ENCODE assay signal across 8 mouse cellular contexts in genomic region chr10:63023749-63024579, GRCm38 (mm10). TPM values are rescaled to one million over a fixed set of nuclear protein-coding genes. Genes with fewer than 3 reads are reported as not detected.
DNase-seq lines count a peak whose midpoint lies in the region; ATAC-seq and TF ChIP-seq lines count a peak whose summit lies in the region.

Gene Hnrnph3, minus strand, starts transcription at chr10:63024217.
Gene Pbld2, plus strand, starts transcription at chr10:63024315.

- H3K79me3 ChIP-seq in C2C12 (ENCODE audit: low read depth): peaks cover 39% of the 10 kb centered on the region

- H3K9me3 ChIP-seq in erythroblast, embryonic 14.5 days (ENCODE audit: control insufficient read depth, low read length): no peaks in the 10 kb centered on the region
- H3K9me3 ChIP-seq in heart, embryonic 11.5 days (replicated peaks; ENCODE audit: control insufficient read depth, low read length): no peaks in the 10 kb centered on the region
- H3K9me3 ChIP-seq in kidney, embryonic 16.5 days (ENCODE audit: low read length): no peaks in the 10 kb centered on the region

- H3K79me2 ChIP-seq in C2C12 (ENCODE audit: control insufficient read depth, insufficient read depth) (peaks cover 47% of the 10 kb centered on the region), myocyte (ENCODE audit: control insufficient read depth, insufficient read depth) (peaks cover 44% of the 10 kb centered on the region)
- H3K79me2 ChIP-seq in liver, adult 2 months (ENCODE audit: control insufficient read depth, insufficient read depth, low read length): peaks cover 12% of the 10 kb centered on the region; the same call in 1 of the 2 replicates

- ATAC-seq in heart, embryonic 11.5 days (replicated peaks; ENCODE audit: insufficient number of reproducible peaks, low FRiP score, low TSS enrichment): peak; percentile 96
- peak; percentile 96 for ATAC-seq in kidney, embryonic 16.5 days (ENCODE audit: low FRiP score, low TSS enrichment)

- H3ac ChIP-seq in C2C12 (ENCODE audit: control insufficient read depth, insufficient read length, low read depth) (peak within 1 kb of the TSS; percentile 98), myocyte (ENCODE audit: control insufficient read depth, insufficient read length) (peak within 1 kb of the TSS; percentile 75)

- H3K27me3 ChIP-seq in C2C12 (ENCODE audit: control insufficient read depth, insufficient read depth, insufficient read length): no peaks in the 10 kb centered on the region
- no peaks in the 10 kb centered on the region for H3K27me3 ChIP-seq in erythroblast, embryonic 14.5 days (ENCODE audit: control insufficient read depth)
- H3K27me3 ChIP-seq in heart, embryonic 11.5 days (ENCODE audit: control insufficient read depth, insufficient read depth, low read length): no peaks in the 10 kb centered on the region
- no peaks in the 10 kb centered on the region for H3K27me3 ChIP-seq in kidney, embryonic 16.5 days (ENCODE audit: insufficient read depth, low read length)
- H3K27me3 ChIP-seq in liver, adult 2 months (ENCODE audit: control insufficient read depth, insufficient read depth, low read length): no peaks in the 10 kb centered on the region
- H3K27me3 ChIP-seq in myocyte (ENCODE audit: control insufficient read depth, insufficient read depth, insufficient read length): no peaks in the 10 kb centered on the region
- no peaks in the 10 kb centered on the region for H3K27me3 ChIP-seq in splenic B cell, adult 2 months (ENCODE audit: control insufficient read depth, insufficient read depth, low read length, poor library complexity, severe bottlenecking)

- peak within 1 kb of the TSS; percentile 98 for H3K9ac ChIP-seq in heart, embryonic 11.5 days (ENCODE audit: low read depth, low read length)
- peak within 1 kb of the TSS; percentile 100 for H3K9ac ChIP-seq in kidney, embryonic 16.5 days (replicated peaks; ENCODE audit: low read length)
- peak within 1 kb of the TSS; percentile 97 for H3K9ac ChIP-seq in liver, adult 2 months (ENCODE audit: low read depth, low read length)

- peak within 1 kb of the TSS; percentile 70 for H3K4me2 ChIP-seq in heart, embryonic 11.5 days
- H3K4me2 ChIP-seq in kidney, embryonic 16.5 days (replicated peaks; ENCODE audit: low read depth, low read length): peak within 1 kb of the TSS; percentile 78
- H3K4me2 ChIP-seq in myocyte (ENCODE audit: low read depth): peak within 1 kb of the TSS; percentile 83

- H3K4me1 ChIP-seq in erythroblast, embryonic 14.5 days (ENCODE audit: control insufficient read depth): peaks cover 51% of the 10 kb centered on the region
- H3K4me1 ChIP-seq in heart, embryonic 11.5 days (ENCODE audit: control insufficient read depth, insufficient read depth, low read length): peaks cover 13% of the 10 kb centered on the region
- peaks cover 41% of the 10 kb centered on the region for H3K4me1 ChIP-seq in kidney, embryonic 16.5 days (ENCODE audit: insufficient read depth, low read length)
- H3K4me1 ChIP-seq in liver, adult 2 months (ENCODE audit: control insufficient read depth, insufficient read depth, low read length): peaks cover 7% of the 10 kb centered on the region

- DNase-seq in brain, embryonic 14.5 days (ENCODE audit: low read depth): peak; percentile 99
- peak; percentile 93 for DNase-seq in liver, adult 2 months (ENCODE audit: extremely low read depth, low read depth, low spot score)
- peak; percentile 99 for DNase-seq in splenic B cell, adult 2 months (ENCODE audit: low read depth, low spot score)

- H3K27ac ChIP-seq in heart, embryonic 11.5 days (ENCODE audit: low read depth, low read length): peak within 1 kb of the TSS; percentile 100
- H3K27ac ChIP-seq in kidney, embryonic 16.5 days (ENCODE audit: low read length): peak within 1 kb of the TSS; percentile 100
- peak within 1 kb of the TSS; percentile 96 for H3K27ac ChIP-seq in liver, adult 2 months (replicated peaks; ENCODE audit: insufficient read depth, low read depth, low read length)

- TF ChIP-seq CTCF in C2C12 (IDR thresholded peaks at IDR 0.05; ENCODE audit: control insufficient read depth, insufficient read depth, insufficient read length): no peak
- TF ChIP-seq CTCF in brain, embryonic 14.5 days (IDR thresholded peaks at IDR 0.05; ENCODE audit: borderline replicate concordance, extremely low read depth, insufficient read depth, insufficient read length): no peak
- TF ChIP-seq CTCF in liver, adult 2 months (IDR thresholded peaks at IDR 0.05; ENCODE audit: low read depth, low read length): no peak

- peak; percentile 85 for TF ChIP-seq POLR2A in brain, embryonic 14.5 days (IDR thresholded peaks at IDR 0.05; ENCODE audit: borderline replicate concordance, extremely low read depth, insufficient read depth, insufficient read length, poor library complexity, severe bottlenecking)
- TF ChIP-seq POLR2A in liver, adult 2 months (IDR thresholded peaks at IDR 0.05; ENCODE audit: extremely low read depth, insufficient read depth, low read length): peak; percentile 88
- TF ChIP-seq POLR2A in myocyte (IDR thresholded peaks at IDR 0.05; ENCODE audit: insufficient read length, low read depth): peak; percentile 86

- peak within 1 kb of the TSS; percentile 72 for H3K4me3 ChIP-seq in C2C12 (ENCODE audit: insufficient read depth, poor library complexity, severe bottlenecking)
- H3K4me3 ChIP-seq in erythroblast, embryonic 14.5 days (replicated peaks): peak within 1 kb of the TSS; percentile 73
- H3K4me3 ChIP-seq in heart, embryonic 11.5 days (ENCODE audit: low read depth, low read length): peak within 1 kb of the TSS; percentile 98
- peak within 1 kb of the TSS; percentile 96 for H3K4me3 ChIP-seq in kidney, embryonic 16.5 days (ENCODE audit: low read length)
- peak within 1 kb of the TSS; percentile 90 for H3K4me3 ChIP-seq in liver, adult 2 months (ENCODE audit: insufficient read depth, low read depth, low read length)
- peak within 1 kb of the TSS; percentile 98 for H3K4me3 ChIP-seq in myocyte

- under 1% methylated on average over 61 of the region's 69 CpGs for WGBS in heart, embryonic 11.5 days (ENCODE audit: insufficient replicate concordance)
- under 1% methylated on average over 52 of the region's 69 CpGs for WGBS in kidney, embryonic 16.5 days
- under 1% methylated on average over 68 of the region's 69 CpGs for WGBS in liver, adult 2 months

- peaks cover 6% of the 10 kb centered on the region for H3K36me3 ChIP-seq in C2C12 (ENCODE audit: control insufficient read depth, insufficient read depth)
- peaks cover 16% of the 10 kb centered on the region for H3K36me3 ChIP-seq in erythroblast, embryonic 14.5 days (ENCODE audit: control insufficient read depth)
- no peaks in the 10 kb centered on the region for H3K36me3 ChIP-seq in heart, embryonic 11.5 days (ENCODE audit: control insufficient read depth, insufficient read depth, low read length)
- H3K36me3 ChIP-seq in kidney, embryonic 16.5 days (ENCODE audit: insufficient read depth, low read length): no peaks in the 10 kb centered on the region
- H3K36me3 ChIP-seq in liver, adult 2 months (ENCODE audit: control insufficient read depth, insufficient read depth, low read length): no peaks in the 10 kb centered on the region
- H3K36me3 ChIP-seq in myocyte (ENCODE audit: control insufficient read depth, insufficient read depth): no peaks in the 10 kb centered on the region
- H3K36me3 ChIP-seq in splenic B cell, adult 2 months (ENCODE audit: control insufficient read depth, insufficient read depth, low read length, poor library complexity, severe bottlenecking): peaks cover 1% of the 10 kb centered on the region; the same call in 1 of the 2 replicates

TF ChIP-seq in C2C12, 6 proteins besides CTCF, POLR2A, EP300 and RAD21:
- peak; percentile 86 for TF ChIP-seq MAX (IDR thresholded peaks at IDR 0.05)
- TF ChIP-seq FOSL1 (IDR thresholded peaks at IDR 0.05; ENCODE audit: insufficient read depth, low read length, poor library complexity, severe bottlenecking): no peak
- TF ChIP-seq MYOG (IDR thresholded peaks at IDR 0.05; ENCODE audit: control insufficient read depth, extremely low read depth, insufficient read length): no peak
- TF ChIP-seq USF1 (IDR thresholded peaks at IDR 0.05; ENCODE audit: low read depth): peak; percentile 87
- TF ChIP-seq CEBPB (IDR thresholded peaks at IDR 0.05; ENCODE audit: low read depth): peak; percentile 86
- TF ChIP-seq MYOD1 (IDR thresholded peaks at IDR 0.05; ENCODE audit: control insufficient read depth, insufficient read length, low read depth): no peak

TF ChIP-seq in myocyte, 11 proteins besides CTCF, POLR2A, EP300 and RAD21 (continues in another document):
- TF ChIP-seq MYOG (IDR thresholded peaks at IDR 0.05; ENCODE audit: control insufficient read depth in 1 of 3, insufficient read depth in 1 of 3, insufficient read length in 2 of 3, low read depth in 2 of 3) (peak in 2 of 3 experiments; percentile 69 to 77), CEBPB (IDR thresholded peaks at IDR 0.05; ENCODE audit: insufficient read depth, poor library complexity, severe bottlenecking) (peak; percentile 88), USF1 (IDR thresholded peaks at IDR 0.05; ENCODE audit: low read depth) (peak; percentile 88), E2F4 (IDR thresholded peaks at IDR 0.05; ENCODE audit: insufficient read depth) (no peak), SRF (IDR thresholded peaks at IDR 0.05; ENCODE audit: control insufficient read depth, insufficient read length, low read depth) (peak; percentile 42), MYOD1 (IDR thresholded peaks at IDR 0.05; ENCODE audit: control insufficient read depth in 1 of 3, insufficient read length in 2 of 3, low read depth in 2 of 3) (peak in 2 of 3 experiments; percentile 72 to 77), TCF3 (IDR thresholded peaks at IDR 0.05; ENCODE audit: insufficient read length, low read depth) (no peak), POLR2AphosphoS2 (IDR thresholded peaks at IDR 0.05; ENCODE audit: insufficient read length, low read depth) (peak; percentile 76)

RNA-seq across cellular contexts. Expression of gene Hnrnph3, which starts in this region (rescaled TPM):
- polyA plus RNA-seq in C2C12 (2012; fragmentation: generic; extraction: Trizol) (15.9 TPM), myocyte (2012; fragmentation: generic; extraction: Trizol) (18.1 TPM)
- polyA plus RNA-seq in brain, embryonic 14.5 days (2012; rRNA removed): 137 and 177 TPM in 2 replicates
- polyA plus RNA-seq in erythroblast, embryonic 14.5 days (2012): 2.2 and 2.4 TPM in 2 replicates
- 50.5 and 51.2 TPM in 2 replicates for polyA plus RNA-seq in heart, embryonic 11.5 days (2014; fragmentation: Nextera tagmentation; extraction: Ambion mirVana)
- polyA plus RNA-seq in kidney, embryonic 16.5 days (2015; fragmentation: Nextera tagmentation; extraction: Ambion mirVana): 116 and 138 TPM in 2 replicates
- 12.9 and 14.4 TPM in 2 replicates for total RNA-seq in liver, adult 2 months (2014; rRNA removed)
- polyA plus RNA-seq in liver, adult 2 months (2012; rRNA removed): 3.9 and 4.5 TPM in 2 replicates

RNA-seq across cellular contexts. Expression of gene Pbld2, which starts in this region (rescaled TPM):
- polyA plus RNA-seq in C2C12 (2012; fragmentation: generic; extraction: Trizol) (0.11 TPM), myocyte (2012; fragmentation: generic; extraction: Trizol) (1.0 TPM)
- 1.7 and 1.9 TPM in 2 replicates for polyA plus RNA-seq in brain, embryonic 14.5 days (2012; rRNA removed)
- polyA plus RNA-seq in erythroblast, embryonic 14.5 days (2012): not detected in 2 replicates
- 0.67 and 0.70 TPM in 2 replicates for polyA plus RNA-seq in heart, embryonic 11.5 days (2014; fragmentation: Nextera tagmentation; extraction: Ambion mirVana)
- 5.0 and 6.1 TPM in 2 replicates for polyA plus RNA-seq in kidney, embryonic 16.5 days (2015; fragmentation: Nextera tagmentation; extraction: Ambion mirVana)
- 115 and 119 TPM in 2 replicates for total RNA-seq in liver, adult 2 months (2014; rRNA removed)
- polyA plus RNA-seq in liver, adult 2 months (2012; rRNA removed): 90.8 and 106 TPM in 2 replicates

Comparison
In these comparisons a context has a peak if more than half of its experiments do, and no peak if none do; other contexts are left out.
1. Peak in every context shown above with its lines: DNase-seq, ATAC-seq, H3K4me3 ChIP-seq and H3K27ac ChIP-seq.
2. RNA of gene Pbld2 (polyA plus RNA-seq): 90.8 to 106 TPM in liver, adult 2 months; 5.0 to 6.1 TPM in kidney, embryonic 16.5 days, 1.7 to 1.9 TPM in brain, embryonic 14.5 days, 1.0 TPM in myocyte (single experiment), 0.67 to 0.70 TPM in heart, embryonic 11.5 days, 0.11 TPM in C2C12 (single experiment) and not detected in erythroblast, embryonic 14.5 days; every median in the first group is over 10 times any median in the second.